ENCODE assay signal across 10 mouse cellular contexts in the genomic region with DNA sequence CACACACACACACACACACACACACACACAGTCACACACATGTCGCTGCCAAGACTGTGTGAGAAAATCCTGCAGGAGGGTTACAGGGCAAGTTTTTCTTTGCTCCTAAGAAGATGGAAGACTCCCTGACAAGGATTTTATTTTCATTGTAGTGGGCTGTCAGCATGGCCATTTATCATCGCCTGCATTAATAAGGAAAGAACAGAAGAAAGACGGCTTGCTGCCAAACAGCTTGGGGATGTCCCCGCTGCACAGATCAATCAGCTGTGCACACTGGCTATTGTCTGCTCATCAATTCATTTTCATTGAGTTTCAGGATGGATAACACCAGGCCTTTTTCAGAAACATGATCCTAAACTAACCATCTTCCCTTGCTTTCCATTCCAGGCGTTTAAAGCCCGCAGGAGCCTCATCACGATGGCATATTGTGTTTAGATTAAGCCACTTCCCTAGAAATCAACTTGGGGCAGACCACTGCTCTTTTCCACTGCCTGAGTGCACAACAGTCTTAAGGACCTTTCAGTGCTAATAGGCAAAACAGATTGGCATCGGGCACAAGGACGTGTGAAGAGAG.
DNase-seq lines count a peak whose midpoint lies in the region; ATAC-seq and TF ChIP-seq lines count a peak whose summit lies in the region.
"Had no signal": no experiment of that assay in that cellular context is flagged by ENCODE, and none has a peak within 500 bp of the region (broad histone marks: within the 10 kb centered on the region; RNA-seq: fewer than 3 reads in every experiment).

No protein-coding gene starts in this region.

- TF ChIP-seq POLR2A in limb, embryonic 14.5 days (IDR thresholded peaks at IDR 0.05; ENCODE audit: borderline replicate concordance, extremely low read depth, insufficient read depth, insufficient read length), result no peak

- no peak overlapping the region for H3K9ac ChIP-seq in lung, embryonic 15.5 days
- H3K9ac ChIP-seq in forebrain, embryonic 15.5 days (replicated peaks), result no peak overlapping the region
- H3K9ac ChIP-seq in limb, embryonic 14.5 days (ENCODE audit: low read depth, low read length, severe bottlenecking), result no peak overlapping the region
- H3K9ac ChIP-seq in stomach, embryonic 15.5 days, result no peak overlapping the region
- H3K9ac ChIP-seq: limb, embryonic 12.5 days had no signal

- peak overlapping the region; percentile 22; the same call in 1 of the 2 replicates for H3K4me2 ChIP-seq in lung, embryonic 15.5 days
- peak overlapping the region; percentile 12 for H3K4me2 ChIP-seq in forebrain, embryonic 15.5 days (replicated peaks)
- H3K4me2 ChIP-seq in limb, embryonic 14.5 days (replicated peaks; ENCODE audit: low read depth, low read length, severe bottlenecking), result no peak overlapping the region
- H3K4me2 ChIP-seq in stomach, embryonic 15.5 days, result 0 out of 2 replicates have a peak overlapping the region, but pooled peaks have one; percentile 5
- H3K4me2 ChIP-seq: limb, embryonic 12.5 days had no signal

- H3K4me1 ChIP-seq in lung, embryonic 15.5 days, result no peaks in the 10 kb centered on the region
- H3K4me1 ChIP-seq in forebrain, embryonic 15.5 days, result peaks cover 6% of the 10 kb centered on the region
- no peaks in the 10 kb centered on the region for H3K4me1 ChIP-seq in limb, embryonic 14.5 days (ENCODE audit: control insufficient read depth, insufficient read depth, low read length)
- no peaks in the 10 kb centered on the region for H3K4me1 ChIP-seq in stomach, embryonic 15.5 days

- H3K9me3 ChIP-seq in lung, embryonic 15.5 days, result no peaks in the 10 kb centered on the region
- H3K9me3 ChIP-seq in forebrain, embryonic 15.5 days, result no peaks in the 10 kb centered on the region
- no peaks in the 10 kb centered on the region for H3K9me3 ChIP-seq in limb, embryonic 14.5 days (ENCODE audit: control insufficient read depth, low read length)
- H3K9me3 ChIP-seq in stomach, embryonic 15.5 days, result no peaks in the 10 kb centered on the region
- H3K9me3 ChIP-seq: limb, embryonic 12.5 days had no signal

- intact Hi-C loops in heart, postnatal 25 days (cut with DNase I), result no loop called here

- whole genome bisulfite sequencing in lung, embryonic 15.5 days, result 13% methylated on average over 9 of the region's 9 CpGs
- WGBS in forebrain, embryonic 15.5 days, result 12% methylated on average over 9 of the region's 9 CpGs
- 43% methylated on average over 9 of the region's 9 CpGs for WGBS in limb, embryonic 14.5 days
- 10% methylated on average over 9 of the region's 9 CpGs for WGBS in stomach, embryonic 15.5 days

- H3K27ac ChIP-seq in lung, embryonic 15.5 days, result no peak overlapping the region
- H3K27ac ChIP-seq in forebrain, embryonic 15.5 days (replicated peaks), result no peak overlapping the region
- H3K27ac ChIP-seq in limb, embryonic 14.5 days (replicated peaks; ENCODE audit: low read depth, low read length), result no peak overlapping the region
- H3K27ac ChIP-seq in stomach, embryonic 15.5 days, result no peak overlapping the region
- H3K27ac ChIP-seq: heart, adult 2 months; limb, embryonic 12.5 days had no signal

- ATAC-seq in lung, embryonic 15.5 days (ENCODE audit: borderline replicate concordance, extremely low read depth, low FRiP score, low TSS enrichment), result no peak
- peak; percentile 60 for ATAC-seq in forebrain, embryonic 15.5 days (replicated peaks)
- no peak for ATAC-seq in limb, embryonic 14.5 days (ENCODE audit: low FRiP score, low read depth)
- ATAC-seq in stomach, embryonic 15.5 days (ENCODE audit: insufficient read depth, low FRiP score, low read depth), result no peak; the same call in 1 of the 2 replicates

- H3K36me3 ChIP-seq in lung, embryonic 15.5 days, result no peaks in the 10 kb centered on the region
- no peaks in the 10 kb centered on the region for H3K36me3 ChIP-seq in forebrain, embryonic 15.5 days
- H3K36me3 ChIP-seq in limb, embryonic 14.5 days (ENCODE audit: control insufficient read depth, insufficient read depth, low read length), result no peaks in the 10 kb centered on the region
- no peaks in the 10 kb centered on the region for H3K36me3 ChIP-seq in stomach, embryonic 15.5 days
- H3K36me3 ChIP-seq: limb, embryonic 12.5 days had no signal

- H3K27me3 ChIP-seq in lung, embryonic 15.5 days, result no peaks in the 10 kb centered on the region
- no peaks in the 10 kb centered on the region for H3K27me3 ChIP-seq in forebrain, embryonic 15.5 days
- no peaks in the 10 kb centered on the region for H3K27me3 ChIP-seq in limb, embryonic 14.5 days (ENCODE audit: control insufficient read depth, insufficient read depth, low read length)
- no peaks in the 10 kb centered on the region for H3K27me3 ChIP-seq in stomach, embryonic 15.5 days (replicated peaks)
- H3K27me3 ChIP-seq: limb, embryonic 12.5 days had no signal

- no peak overlapping the region for H3K4me3 ChIP-seq in lung, embryonic 15.5 days
- no peak overlapping the region for H3K4me3 ChIP-seq in forebrain, embryonic 15.5 days
- no peak overlapping the region for H3K4me3 ChIP-seq in limb, embryonic 14.5 days (replicated peaks; ENCODE audit: low read length)
- H3K4me3 ChIP-seq in stomach, embryonic 15.5 days (replicated peaks), result no peak overlapping the region
- H3K4me3 ChIP-seq: heart, adult 2 months; limb, embryonic 12.5 days had no signal

- DNase-seq in lung, postnatal 36 days, result no peak
- DNase-seq in limb, embryonic 14.5 days (ENCODE audit: low spot score), result peak; percentile 28
- DNase-seq in heart, postnatal 25 days (ENCODE audit: low spot score), result no peak
- no peak for DNase-seq in spleen, postnatal 14 days (ENCODE audit: low spot score in 2 of 2)
- no peak for DNase-seq in thymus, postnatal 10 days (ENCODE audit: low spot score in 2 of 2)
- DNase-seq: heart, adult 2 months had no signal
